Mouse (Mus musculus) thymus, adult 2 months (tissue): ENCODE data around the gene Olfr1410.

Experiments used
- CTCF ChIP-seq: fragments of 200-500 bp; IDR thresholded peaks from 2 replicates; pipeline ENCODE4 v1.5.1; 2012; ENCODE audit warnings: mild to moderate bottlenecking, control low read depth, low read length, moderate library complexity, borderline replicate concordance; ENCODE audit not compliant: control insufficient read depth, poor library complexity, insufficient read depth; ENCODE audit errors: extremely low read depth
- POLR2A ChIP-seq: fragments of 200-500 bp; IDR thresholded peaks from 2 replicates; pipeline ENCODE4 v1.6.1; 2012; ENCODE audit warnings: mild to moderate bottlenecking, low read length, control low read depth, moderate library complexity; ENCODE audit not compliant: control insufficient read depth, poor library complexity, insufficient read depth; ENCODE audit errors: extremely low read depth

DNA sequence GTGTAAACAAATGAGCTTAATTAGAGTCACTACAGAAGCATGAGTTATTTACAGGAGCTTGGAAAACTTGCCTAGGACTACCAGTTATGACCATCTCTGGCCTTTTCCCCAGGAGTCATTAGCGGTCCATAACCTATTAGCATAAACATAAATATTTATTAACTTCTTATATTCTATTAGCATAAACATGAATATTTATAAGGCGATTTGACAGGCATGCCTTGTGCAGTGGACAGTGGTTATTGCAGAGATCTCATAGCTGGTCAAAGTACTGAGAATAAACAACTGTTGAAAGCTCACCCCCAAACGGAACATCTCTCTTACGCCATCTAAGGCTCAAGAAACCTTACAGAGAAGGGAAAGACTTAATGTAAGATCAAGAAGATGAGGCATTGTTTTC lies 7.6 kb downstream of the Olfr1410 start:
- TF ChIP-seq CTCF (no peak), POLR2A (no peak)
